Mouse (Mus musculus) testis, adult 2 months (tissue): ENCODE measurements around the gene Pcdh19.

Experiments
- CTCF ChIP-seq: fragments of 200-500 bp; IDR thresholded peaks from 2 replicates; pipeline ENCODE4 v1.5.1; 2012; ENCODE audit warnings: low read depth, mild to moderate bottlenecking, inconsistent platforms, low read length, moderate library complexity; ENCODE audit not compliant: control insufficient read depth, insufficient read depth, insufficient replicate concordance
- POLR2A ChIP-seq: fragments of 200-500 bp; IDR thresholded peaks from 2 replicates; pipeline ENCODE4 v1.6.1; 2012; ENCODE audit warnings: low read depth, mild to moderate bottlenecking, inconsistent platforms, low read length, moderate library complexity; ENCODE audit not compliant: control insufficient read depth

GRCm38 (mm10) chrX:133601195-133601594 lies 87.6 kb downstream of the Pcdh19 start:
- TF ChIP-seq CTCF (no peak), POLR2A (no peak)
